Mouse (Mus musculus) neural tube, embryonic 14.5 days (tissue): ENCODE data around the gene Rnf130. TPM values are rescaled to one million over a fixed set of nuclear protein-coding genes. Genes with fewer than 3 reads are reported as not detected.

ENCODE experiments used
- ATAC-seq: fragments of 200-750 bp; cut with Nextera tagmentation; 2 replicates; pipeline ENCODE4 v1.8.0; 2017; ENCODE audit warnings: low read depth, mild to moderate bottlenecking, moderate TSS enrichment, moderate library complexity
- H3K27ac ChIP-seq: fragments of 300-500 bp; sonication (generic); 2 replicates; pipeline ENCODE4 v1.5.1; 2014; ENCODE audit warnings: low read depth, mild to moderate bottlenecking, control low read depth, low read length, moderate library complexity, mixed read lengths
- H3K27me3 ChIP-seq: fragments of 300-500 bp; sonication (generic); 2 replicates; pipeline ENCODE4 v1.6.1; 2014; ENCODE audit warnings: low read length; ENCODE audit not compliant: control insufficient read depth, insufficient read depth
- H3K36me3 ChIP-seq: fragments of 300-500 bp; sonication (generic); 2 replicates; pipeline ENCODE4 v1.6.1; 2014; ENCODE audit warnings: low read length, mixed read lengths; ENCODE audit not compliant: control insufficient read depth, insufficient read depth
- H3K4me1 ChIP-seq: fragments of 300-500 bp; sonication (generic); 2 replicates; pipeline ENCODE4 v1.6.1; 2014; ENCODE audit warnings: low read length; ENCODE audit not compliant: control insufficient read depth, insufficient read depth
- H3K4me2 ChIP-seq: fragments of 300-500 bp; sonication (generic); 2 replicates; pipeline ENCODE4 v1.6.1; 2014; ENCODE audit warnings: mild to moderate bottlenecking, low read depth, low read length, control low read depth
- H3K4me3 ChIP-seq: fragments of 300-500 bp; sonication (generic); 2 replicates; pipeline ENCODE4 v1.5.1; 2014; ENCODE audit warnings: low read depth, low read length, control low read depth, mixed read lengths
- H3K9ac ChIP-seq: fragments of 300-500 bp; sonication (generic); replicated peaks from 2 replicates; pipeline ENCODE4 v1.6.1; 2014; ENCODE audit warnings: low read depth, mild to moderate bottlenecking, control low read depth, low read length, mixed read lengths
- H3K9me3 ChIP-seq: fragments of 300-500 bp; sonication (generic); 2 replicates; pipeline ENCODE4 v1.6.1; 2016; ENCODE audit warnings: low read length; ENCODE audit not compliant: control insufficient read depth
- WGBS: fragments of 180-500 bp; shearing (Covaris S2); extraction: QIAGEN DNeasy Blood & Tissue Kit; methylation state at CpG from one replicate; pipeline ENCODE4 v1.1.7; 2014; 5-methylcytosine and 5-hydroxymethylcytosine counted together
- polyA plus RNA-seq: library from polyadenylated mRNA; unstranded; fragments of >200 nt; fragmentation: Nextera tagmentation; extraction: Ambion mirVana; gene quantifications from 2 replicates; pipeline ENCODE4 v1.2.1, GENCODE M21; 2014

Gene Rnf130
- polyA plus RNA-seq, 1 experiment from 2014 or later, result 64.4 TPM

- Histone ChIP-seq H3K4me2 (no peak overlapping the region), H3K4me3 (no peak overlapping the region), H3K9me3 (no peaks in the 10 kb centered on the region), H3K27me3 (no peaks in the 10 kb centered on the region), H3K27ac (no peak overlapping the region), H3K4me1 (no peaks in the 10 kb centered on the region), H3K9ac (no peak overlapping the region), H3K36me3 (no peaks in the 10 kb centered on the region; the same call in 1 of the 2 replicates)
- 62% methylated on average over 2 of the region's 2 CpGs for WGBS
- no peak for ATAC-seq
Observed at GRCm38 (mm10) chr11:50057713-50058112, 32.6 kb downstream of the Rnf130 start.

- Histone ChIP-seq H3K4me3 (no peak overlapping the region), H3K27me3 (no peaks in the 10 kb centered on the region)
- no peak for ATAC-seq
Observed at GRCm38 (mm10) chr11:50058277-50058676, 33.1 kb downstream of the Rnf130 start.

GRCm38 (mm10) chr11:50059045-50059444 is 33.9 kb downstream of the Rnf130 start:
- no peaks in the 10 kb centered on the region for H3K9me3 ChIP-seq
- no peaks in the 10 kb centered on the region; the same call in 1 of the 2 replicates for H3K36me3 ChIP-seq
- no peak overlapping the region for H3K9ac ChIP-seq
- no peak overlapping the region for H3K4me3 ChIP-seq
- no peak overlapping the region for H3K4me2 ChIP-seq
- H3K27me3 ChIP-seq, result no peaks in the 10 kb centered on the region
- no peak overlapping the region for H3K27ac ChIP-seq
- H3K4me1 ChIP-seq, result no peaks in the 10 kb centered on the region
- 88% methylated on average over 6 of the region's 6 CpGs for WGBS
- ATAC-seq, result no peak

More at GRCm38 (mm10) chr11:50058277-50058676, 33.1 kb downstream of the Rnf130 start:
- WGBS, result 94% methylated on average over 6 of the region's 6 CpGs
- Histone ChIP-seq H3K27ac (no peak overlapping the region), H3K36me3 (no peaks in the 10 kb centered on the region; the same call in 1 of the 2 replicates), H3K4me2 (no peak overlapping the region), H3K9me3 (no peaks in the 10 kb centered on the region), H3K9ac (no peak overlapping the region), H3K4me1 (no peaks in the 10 kb centered on the region)

- Histone ChIP-seq H3K4me3 (no peak overlapping the region), H3K27me3 (no peaks in the 10 kb centered on the region), H3K36me3 (no peaks in the 10 kb centered on the region; the same call in 1 of the 2 replicates), H3K9ac (no peak overlapping the region), H3K4me2 (no peak overlapping the region), H3K9me3 (no peaks in the 10 kb centered on the region), H3K27ac (no peak overlapping the region), H3K4me1 (no peaks in the 10 kb centered on the region)
- 51% methylated on average over 7 of the region's 7 CpGs for WGBS
- ATAC-seq, result no peak
Observed at GRCm38 (mm10) chr11:50062116-50062515, 37.0 kb downstream of the Rnf130 start.

GRCm38 (mm10) chr11:50066088-50066487 is 40.9 kb downstream of the Rnf130 start:
- Histone ChIP-seq H3K4me2 (no peak overlapping the region), H3K9me3 (no peaks in the 10 kb centered on the region), H3K27ac (no peak overlapping the region), H3K9ac (no peak overlapping the region), H3K27me3 (no peaks in the 10 kb centered on the region), H3K36me3 (no peaks in the 10 kb centered on the region), H3K4me1 (no peaks in the 10 kb centered on the region), H3K4me3 (no peak overlapping the region)
- ATAC-seq, result no peak
- WGBS, result 58% methylated on average over 2 of the region's 2 CpGs

- H3K9me3 ChIP-seq, result no peaks in the 10 kb centered on the region
- H3K36me3 ChIP-seq, result no peaks in the 10 kb centered on the region
- 92% methylated on average over 10 of the region's 10 CpGs for WGBS
- no peaks in the 10 kb centered on the region for H3K4me1 ChIP-seq
- no peak for ATAC-seq
- no peak overlapping the region for H3K9ac ChIP-seq
- H3K27ac ChIP-seq, result no peak overlapping the region
- H3K27me3 ChIP-seq, result no peaks in the 10 kb centered on the region
- no peak overlapping the region for H3K4me2 ChIP-seq
- no peak overlapping the region for H3K4me3 ChIP-seq
Observed at GRCm38 (mm10) chr11:50073830-50074229, 48.7 kb downstream of the Rnf130 start.

- no peak for ATAC-seq
- Histone ChIP-seq H3K36me3 (no peaks in the 10 kb centered on the region), H3K4me1 (no peaks in the 10 kb centered on the region), H3K4me2 (no peak overlapping the region), H3K9me3 (no peaks in the 10 kb centered on the region), H3K27me3 (no peaks in the 10 kb centered on the region), H3K4me3 (no peak overlapping the region), H3K9ac (no peak overlapping the region), H3K27ac (no peak overlapping the region)
- WGBS, result 93% methylated on average over 4 of the region's 4 CpGs
Observed at GRCm38 (mm10) chr11:50076756-50077155, 51.6 kb downstream of the Rnf130 start.

- Histone ChIP-seq H3K9me3 (no peaks in the 10 kb centered on the region), H3K9ac (no peak overlapping the region), H3K27me3 (no peaks in the 10 kb centered on the region), H3K4me1 (no peaks in the 10 kb centered on the region), H3K36me3 (no peaks in the 10 kb centered on the region; the same call in 1 of the 2 replicates), H3K4me2 (no peak overlapping the region), H3K27ac (no peak overlapping the region), H3K4me3 (no peak overlapping the region)
- no peak for ATAC-seq
- 95% methylated on average over 5 of the region's 5 CpGs for WGBS
Observed at GRCm38 (mm10) chr11:50081365-50082190, 56.4 kb downstream of the Rnf130 start.

GRCm38 (mm10) chr11:50086211-50086610 is 61.1 kb downstream of the Rnf130 start:
- Histone ChIP-seq H3K4me3 (no peak overlapping the region), H3K9me3 (no peaks in the 10 kb centered on the region), H3K4me2 (no peak overlapping the region), H3K9ac (no peak overlapping the region), H3K36me3 (peaks cover 14% of the 10 kb centered on the region), H3K4me1 (peaks cover 2% of the 10 kb centered on the region; the same call in 1 of the 2 replicates), H3K27ac (no peak overlapping the region), H3K27me3 (no peaks in the 10 kb centered on the region)
- ATAC-seq, result no peak
- 93% methylated on average over 3 of the region's 3 CpGs for WGBS
